Mouse (Mus musculus) myocyte (in vitro differentiated cells): ENCODE results near the gene Vamp5. TPM values are rescaled to one million over a fixed set of nuclear protein-coding genes. Genes with fewer than 3 reads are reported as not detected.

Experiments
- H3K27me3 ChIP-seq: one replicate; pipeline ENCODE4 v1.6.1; 2011; ENCODE audit not compliant: control insufficient read depth, insufficient read depth, insufficient read length
- H3K36me3 ChIP-seq: one replicate; pipeline ENCODE4 v1.6.1; 2011; ENCODE audit not compliant: control insufficient read depth, insufficient read depth
- H3K4me2 ChIP-seq: one replicate; pipeline ENCODE4 v1.6.1; 2011; ENCODE audit warnings: low read depth, control low read depth
- H3K4me3 ChIP-seq: one replicate; pipeline ENCODE4 v1.5.1; 2011; ENCODE audit warnings: mild to moderate bottlenecking, control low read depth, moderate library complexity
- H3K79me2 ChIP-seq: one replicate; pipeline ENCODE4 v1.6.1; 2011; ENCODE audit not compliant: control insufficient read depth, insufficient read depth
- H3ac ChIP-seq: one replicate; pipeline ENCODE4 v1.6.1; 2011; ENCODE audit not compliant: control insufficient read depth, insufficient read length
- CEBPB ChIP-seq: IDR thresholded peaks from 2 replicates; pipeline ENCODE4 v1.6.1; 2011; ENCODE audit warnings: mild to moderate bottlenecking, moderate library complexity; ENCODE audit not compliant: poor library complexity, insufficient read depth, severe bottlenecking
- MAX ChIP-seq: IDR thresholded peaks from one replicate; pipeline ENCODE4 v1.6.1; 2011; ENCODE audit warnings: low read depth, mild to moderate bottlenecking, control low read depth
- MYOD1 ChIP-seq, 3 experiments: IDR thresholded peaks; one replicate each; pipeline ENCODE4 v1.6.1; 2011; ENCODE audit warnings: control low read depth in 2 of 3, low read depth in 2 of 3, mild to moderate bottlenecking in 2 of 3, moderate library complexity in 1 of 3; ENCODE audit not compliant: insufficient read length in 2 of 3, control insufficient read depth in 1 of 3
- MYOG ChIP-seq, 3 experiments: IDR thresholded peaks; one replicate each; pipeline ENCODE4 v1.6.1; 2011; ENCODE audit warnings: control low read depth in 2 of 3, low read depth in 2 of 3, mild to moderate bottlenecking in 2 of 3; ENCODE audit not compliant: insufficient read length in 2 of 3, control insufficient read depth in 1 of 3, insufficient read depth in 1 of 3
- POLR2A ChIP-seq: IDR thresholded peaks from one replicate; pipeline ENCODE4 v1.6.1; 2011; ENCODE audit warnings: low read depth, mild to moderate bottlenecking, control low read depth, moderate library complexity; ENCODE audit not compliant: insufficient read length
- POLR2AphosphoS2 ChIP-seq: IDR thresholded peaks from one replicate; pipeline ENCODE4 v1.6.1; 2011; ENCODE audit warnings: low read depth, control low read depth; ENCODE audit not compliant: insufficient read length
- REST ChIP-seq: IDR thresholded peaks from one replicate; pipeline ENCODE4 v1.6.1; 2011; ENCODE audit warnings: mild to moderate bottlenecking, control low read depth, moderate library complexity; ENCODE audit not compliant: insufficient read depth, insufficient read length
- SRF ChIP-seq: IDR thresholded peaks from one replicate; pipeline ENCODE4 v1.6.1; 2011; ENCODE audit warnings: low read depth; ENCODE audit not compliant: control insufficient read depth, insufficient read length
- TCF12 ChIP-seq: IDR thresholded peaks from one replicate; pipeline ENCODE4 v1.6.1; 2011; ENCODE audit warnings: mild to moderate bottlenecking, control low read depth; ENCODE audit not compliant: poor library complexity, insufficient read depth, severe bottlenecking
- TCF3 ChIP-seq: IDR thresholded peaks from one replicate; pipeline ENCODE4 v1.6.1; 2011; ENCODE audit warnings: low read depth, control low read depth; ENCODE audit not compliant: insufficient read length
- USF1 ChIP-seq: IDR thresholded peaks from one replicate; pipeline ENCODE4 v1.6.1; 2011; ENCODE audit warnings: low read depth, mild to moderate bottlenecking, control low read depth, moderate library complexity
- polyA plus RNA-seq: library from polyadenylated mRNA; unstranded; fragments of >200 nt; fragmentation: generic; extraction: Trizol; gene quantifications from one replicate; pipeline ENCODE4 v1.2.1, GENCODE M21; 2012; ENCODE audit warnings: missing spikeins

Vamp5 gene
- polyA plus RNA-seq, 1 experiment, result 544 TPM

DNA sequence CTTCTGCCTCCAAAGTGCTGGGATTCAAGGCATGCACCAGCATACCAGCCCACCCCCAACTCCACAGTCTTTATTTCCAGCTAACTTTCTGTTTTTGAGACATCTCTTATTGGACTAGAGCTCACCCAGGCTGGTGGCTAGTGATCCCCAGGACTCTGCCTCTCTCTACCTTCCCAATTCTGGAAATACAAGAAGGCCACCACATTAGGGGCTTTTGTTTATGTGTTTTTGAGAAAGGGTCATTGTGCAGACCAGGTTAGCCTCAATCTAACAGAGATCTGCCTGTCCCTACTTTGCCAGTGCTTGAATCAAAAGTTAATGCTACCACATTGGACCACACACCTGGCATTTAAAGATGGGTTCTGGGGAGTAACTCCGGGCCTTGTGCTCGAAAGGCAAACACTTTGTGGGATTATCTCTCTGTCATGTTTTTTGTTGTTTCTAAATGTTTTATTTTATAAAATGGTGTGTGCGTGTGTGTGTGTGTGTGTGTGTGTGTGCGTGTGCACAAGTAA, 12.8 kb downstream of the Vamp5 start:
- no peak overlapping the region for H3K4me3 ChIP-seq
- H3K27me3 ChIP-seq, result no peaks in the 10 kb centered on the region
- H3K36me3 ChIP-seq, result peaks cover 4% of the 10 kb centered on the region
- H3K4me2 ChIP-seq, result no peak overlapping the region
- TF ChIP-seq TCF3 (no peak), REST (no peak), POLR2A (no peak), MYOG (IDR thresholded peaks at IDR 0.05; ENCODE audit: control insufficient read depth in 1 of 3, insufficient read depth in 1 of 3, insufficient read length in 2 of 3, low read depth in 2 of 3) (no peak), CEBPB (no peak)
- no peaks in the 10 kb centered on the region for H3K79me2 ChIP-seq
- H3ac ChIP-seq, result no peak overlapping the region

DNA sequence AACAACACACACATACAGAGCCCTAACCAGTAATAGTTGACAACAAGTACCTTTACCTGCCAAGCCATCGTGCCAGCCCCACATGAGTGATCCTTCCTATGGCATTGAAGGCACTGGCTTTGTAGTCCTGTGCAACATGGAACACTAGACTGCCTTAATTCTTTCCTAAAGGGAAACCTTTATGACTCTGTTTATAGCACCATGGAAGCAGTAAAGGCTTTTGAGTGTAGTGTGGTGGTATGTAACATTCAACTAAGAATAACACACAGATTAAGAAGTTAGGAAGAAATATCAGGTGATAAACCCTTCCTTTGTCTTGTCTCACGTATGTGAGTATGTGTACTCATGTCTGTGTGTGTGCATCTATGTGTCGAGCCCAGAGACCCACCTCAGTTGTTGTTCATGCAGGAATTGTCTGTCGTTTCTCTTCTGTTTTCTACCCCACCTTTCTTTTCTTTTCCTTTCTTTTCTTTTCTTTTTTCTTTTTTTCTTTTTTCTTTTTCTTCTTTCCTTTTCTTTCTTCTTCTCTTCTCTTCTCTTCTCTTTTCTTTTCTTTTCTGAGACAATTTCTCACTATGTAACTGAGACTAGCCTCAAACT, 13.3 kb downstream of the Vamp5 start, which contains the start of gene Rnf181:
Gene Rnf181 (minus strand): TSS at position 113 of the 600 bp plus-strand sequence.
- peaks cover 3% of the 10 kb centered on the region for H3K36me3 ChIP-seq
- no peak within 1 kb of the TSS for H3ac ChIP-seq
- no peak within 1 kb of the TSS for H3K4me2 ChIP-seq
- no peak within 1 kb of the TSS for H3K4me3 ChIP-seq
- H3K27me3 ChIP-seq, result no peaks in the 10 kb centered on the region
- TF ChIP-seq USF1, result no peak
- no peak for TF ChIP-seq TCF3
- peak; percentile 44 for TF ChIP-seq POLR2AphosphoS2
- H3K79me2 ChIP-seq, result peaks cover 2% of the 10 kb centered on the region

DNA sequence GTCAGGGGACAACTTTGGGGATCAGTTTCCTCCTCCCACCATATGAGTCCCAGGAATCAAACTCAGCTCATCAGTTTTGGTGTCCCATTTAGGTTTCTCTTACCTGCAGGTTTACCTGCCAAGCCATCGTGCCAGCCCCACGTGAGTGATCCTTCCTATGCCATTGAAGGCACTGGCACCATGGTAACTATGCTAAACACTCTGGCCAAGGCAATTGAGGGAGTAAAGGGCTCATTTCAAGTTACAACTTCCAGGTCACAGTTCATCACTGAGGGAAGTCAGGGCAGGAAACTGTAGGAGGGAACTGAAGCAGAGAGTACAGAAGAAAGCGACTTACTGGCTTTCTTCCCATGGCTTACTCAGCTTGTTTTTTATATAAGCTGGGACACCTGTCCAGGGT, 14.0 kb downstream of the Vamp5 start:
- H3K4me3 ChIP-seq, result no peak overlapping the region
- no peaks in the 10 kb centered on the region for H3K27me3 ChIP-seq
- peaks cover 8% of the 10 kb centered on the region for H3K79me2 ChIP-seq
- H3ac ChIP-seq, result no peak overlapping the region
- TF ChIP-seq POLR2AphosphoS2 (peak; percentile 65), POLR2A (no peak)
- H3K4me2 ChIP-seq, result no peak overlapping the region
- H3K36me3 ChIP-seq, result peaks cover 3% of the 10 kb centered on the region

DNA sequence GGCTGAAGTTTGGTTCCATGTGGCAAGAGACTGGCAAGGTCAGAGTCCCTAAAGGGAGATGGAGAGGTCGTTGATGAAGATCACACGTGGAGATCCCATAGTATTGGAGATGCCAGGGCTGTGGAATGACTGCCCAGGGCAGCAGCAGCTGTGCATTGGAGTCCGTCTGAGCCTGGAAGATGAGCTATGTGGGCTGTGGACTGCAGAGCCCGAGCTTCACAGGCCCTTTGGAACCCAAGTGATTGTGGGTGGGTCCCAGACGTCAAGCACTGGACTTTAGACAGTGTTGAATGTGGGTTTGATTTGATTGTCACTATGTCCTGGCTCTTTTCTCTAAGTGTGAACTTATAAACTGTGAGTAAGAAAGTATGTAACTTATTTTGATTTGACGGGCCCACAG, 15.3 kb downstream of the Vamp5 start:
- no peak overlapping the region for H3K4me3 ChIP-seq
- H3K79me2 ChIP-seq, result peaks cover 14% of the 10 kb centered on the region
- no peaks in the 10 kb centered on the region for H3K27me3 ChIP-seq
- H3K36me3 ChIP-seq, result peaks cover 4% of the 10 kb centered on the region
- H3K4me2 ChIP-seq, result no peak overlapping the region
- TF ChIP-seq MYOG (IDR thresholded peaks at IDR 0.05; ENCODE audit: control insufficient read depth in 1 of 3, insufficient read depth in 1 of 3, insufficient read length in 2 of 3, low read depth in 2 of 3), result peak in 1 of 3 experiments; percentile 72
- peak in 2 of 3 experiments; percentile 39 to 48 for TF ChIP-seq MYOD1 (IDR thresholded peaks at IDR 0.05; ENCODE audit: control insufficient read depth in 1 of 3, insufficient read length in 2 of 3, low read depth in 2 of 3)
- no peak for TF ChIP-seq USF1
- no peak for TF ChIP-seq MAX
- no peak for TF ChIP-seq SRF
- TF ChIP-seq CEBPB, result no peak
- TF ChIP-seq POLR2AphosphoS2, result peak; percentile 85
- TF ChIP-seq TCF12, result no peak
- H3ac ChIP-seq, result no peak overlapping the region

DNA sequence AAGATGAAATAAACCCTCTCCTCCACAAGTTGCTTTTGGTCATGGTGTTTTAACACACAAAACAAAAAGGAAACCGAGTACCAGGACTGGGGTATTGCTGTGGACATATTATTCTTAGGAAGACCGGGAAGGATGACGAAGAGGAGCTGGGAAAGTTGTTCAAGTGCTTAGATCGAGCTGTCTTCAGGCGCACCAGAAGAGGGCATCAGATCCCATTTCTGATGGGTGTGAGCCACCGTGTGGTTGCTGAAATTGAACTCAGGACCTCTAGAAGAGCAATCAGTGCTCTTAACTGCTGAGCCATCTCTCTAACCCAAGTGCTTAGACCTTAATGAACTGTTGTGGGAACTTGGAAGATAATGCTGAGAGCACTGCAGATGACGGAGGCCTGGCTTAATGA, 16.3 kb downstream of the Vamp5 start:
- peaks cover 11% of the 10 kb centered on the region for H3K36me3 ChIP-seq
- no peak for TF ChIP-seq USF1
- TF ChIP-seq MYOG (IDR thresholded peaks at IDR 0.05; ENCODE audit: control insufficient read depth in 1 of 3, insufficient read depth in 1 of 3, insufficient read length in 2 of 3, low read depth in 2 of 3), result no peak

More for the DNA sequence above, 16.3 kb downstream of the Vamp5 start:
- Histone ChIP-seq H3K27me3 (no peaks in the 10 kb centered on the region), H3K4me3 (no peak overlapping the region), H3ac (no peak overlapping the region), H3K4me2 (no peak overlapping the region), H3K79me2 (peaks cover 14% of the 10 kb centered on the region)
